Mouse (Mus musculus) ES-CJ7 (cell line): ENCODE measurements around the gene Tubd1.

ENCODE experiments used
- DNase-seq: peaks from one replicate; pipeline ENCODE4 v3.0.0; 2011; ENCODE audit warnings: low read depth, low spot score

The Tubd1 gene

DNA sequence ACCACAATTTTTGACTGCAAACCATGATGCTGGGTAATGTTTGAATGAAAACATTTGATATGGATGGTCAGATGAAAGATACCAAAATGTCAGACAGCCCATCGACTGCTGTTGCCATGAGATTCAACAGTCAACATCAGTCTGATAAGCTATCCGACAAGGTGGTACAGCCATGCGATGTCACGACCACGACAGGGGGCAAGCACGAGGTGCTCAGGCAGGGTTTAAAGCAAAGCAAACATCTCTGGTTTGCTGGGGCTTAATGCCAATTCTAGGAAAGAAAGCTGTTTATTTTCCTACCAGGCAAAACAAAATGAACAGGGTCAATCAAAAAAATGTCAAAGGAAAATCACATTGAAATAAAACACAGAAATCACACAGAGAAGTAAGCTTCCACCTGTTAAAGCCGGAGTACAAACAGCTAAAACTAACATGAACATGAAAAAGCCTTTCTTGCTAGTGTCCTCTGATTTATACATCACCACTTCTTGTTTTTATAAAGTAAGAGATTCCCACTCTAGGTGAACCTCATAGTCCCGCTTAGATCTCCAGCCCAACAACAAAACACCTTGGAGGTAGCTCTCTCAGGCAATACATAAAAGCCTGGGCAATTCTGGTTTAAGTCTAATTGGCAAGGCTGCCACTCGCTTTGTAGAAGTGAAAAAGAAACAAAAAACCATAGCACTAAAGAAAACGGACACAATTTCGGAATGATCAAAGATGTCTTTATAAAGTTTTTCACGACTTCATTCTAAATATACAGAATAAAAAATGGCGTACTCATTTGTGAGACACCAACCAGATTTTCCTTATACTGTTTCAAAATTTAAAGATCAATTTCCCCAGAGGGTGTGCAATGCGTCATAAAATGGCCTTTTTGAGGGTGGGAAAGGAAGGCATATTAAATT is 39.5 kb downstream of the Tubd1 start:
- no peak for DNase-seq

DNA sequence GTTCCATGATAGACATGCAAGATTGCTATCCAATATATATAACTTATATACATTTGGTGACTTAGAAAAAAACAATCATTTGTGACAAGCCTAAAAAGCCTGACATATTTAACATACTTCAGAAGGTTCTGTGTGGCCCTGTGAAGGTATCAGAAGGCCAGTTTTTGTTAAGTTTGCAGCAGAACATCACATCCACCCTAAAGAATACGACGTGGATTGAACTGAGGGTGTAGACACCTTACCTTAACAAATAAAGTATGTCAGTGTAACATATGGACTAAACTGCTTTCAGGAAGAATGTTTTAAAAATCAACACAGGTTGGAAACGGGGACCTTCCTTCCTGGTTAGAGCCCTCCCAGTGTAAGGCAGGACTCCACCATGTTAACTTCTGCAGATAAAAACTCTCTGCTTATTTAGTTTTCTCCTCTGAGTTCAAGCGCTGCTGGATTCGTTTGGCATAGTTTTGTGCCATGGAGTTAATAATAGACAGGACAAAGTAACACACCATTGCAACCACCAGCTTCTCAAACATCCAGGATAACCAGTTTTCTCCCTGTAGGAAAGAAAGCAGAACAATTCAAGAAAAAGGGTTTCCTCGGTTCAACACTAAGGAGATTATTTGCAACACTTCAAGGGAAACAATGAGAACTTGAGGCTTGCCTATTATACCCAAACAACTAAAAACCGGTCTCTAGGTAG is 40.3 kb downstream of the Tubd1 start:
- DNase-seq: no peak

- no peak for DNase-seq
These were observed 40.8 kb downstream of the Tubd1 start for GRCm38 (mm10) chr11:86585598-86585984.

DNA sequence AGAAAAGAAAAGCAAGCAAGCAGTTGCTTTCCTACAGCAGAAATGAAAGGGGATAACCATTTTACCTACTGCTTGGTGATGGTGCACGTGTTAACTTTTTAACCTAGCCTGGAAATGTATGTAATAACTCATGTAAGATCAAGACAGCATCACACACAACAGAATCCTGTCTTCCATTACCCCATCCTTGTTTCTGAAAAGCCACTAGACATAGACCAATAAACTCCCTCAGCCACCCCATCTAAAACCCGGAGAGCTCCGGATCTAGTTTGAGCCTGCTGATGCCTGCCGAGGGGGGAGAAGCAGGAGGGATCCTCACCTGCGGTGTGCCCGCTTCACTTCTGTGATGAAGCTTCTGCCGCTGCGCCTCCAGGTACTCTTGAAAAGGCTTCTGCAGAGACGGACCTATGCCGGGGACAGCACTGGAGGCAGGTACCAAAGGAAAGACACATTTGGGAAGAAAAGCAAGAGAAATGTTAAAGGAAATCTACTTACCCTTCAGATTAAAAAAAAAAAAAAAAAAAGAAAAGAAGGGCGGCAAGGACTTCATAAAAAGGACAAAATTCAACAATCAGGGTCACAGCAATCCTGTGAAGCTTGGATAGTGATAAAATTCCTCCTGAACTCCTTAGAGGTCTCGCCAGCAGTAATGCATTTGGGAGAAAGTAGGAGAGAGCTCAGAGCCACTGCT is 41.5 kb downstream of the Tubd1 start:
- peak; percentile 58 for DNase-seq

- peak; percentile 79 for DNase-seq
These were observed 42.3 kb downstream of the Tubd1 start for GRCm38 (mm10) chr11:86586868-86587792.

GRCm38 (mm10) chr11:86587830-86588229 is 43.0 kb downstream of the Tubd1 start:
- no peak for DNase-seq

DNA sequence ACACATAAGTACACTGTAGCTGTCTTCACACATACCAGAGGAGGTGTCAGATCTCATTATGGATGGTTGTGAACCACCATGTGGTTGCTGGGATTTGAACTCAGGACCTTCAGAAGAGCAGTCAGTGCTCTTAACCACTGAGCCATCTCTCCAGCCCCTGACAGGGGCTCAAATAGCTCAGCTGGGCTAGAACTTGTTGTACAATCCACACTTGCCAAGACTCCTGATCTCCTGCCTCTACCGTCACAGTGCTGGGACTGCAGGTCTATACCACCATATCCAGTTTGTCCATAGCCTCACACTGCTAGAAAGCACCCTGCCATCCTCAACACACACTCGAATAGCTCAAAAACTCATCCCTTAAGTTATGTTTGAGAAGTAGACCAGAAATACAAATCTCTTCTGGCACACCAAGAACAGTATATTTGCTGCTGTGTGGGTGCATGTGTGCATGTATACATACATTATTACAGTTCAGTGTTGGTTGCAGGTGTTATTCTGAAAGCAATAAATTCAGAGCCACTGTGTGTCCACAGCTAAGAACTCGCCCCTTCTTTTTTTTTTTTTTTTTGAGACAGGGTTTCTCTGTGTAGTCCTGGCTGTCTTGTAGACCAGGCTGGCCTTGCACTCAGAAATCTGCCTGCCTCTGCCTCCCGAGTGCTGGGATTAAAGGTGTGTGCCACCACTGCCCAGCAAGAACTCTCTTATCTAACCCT is 44.0 kb downstream of the Tubd1 start:
- no peak for DNase-seq

GRCm38 (mm10) chr11:86590066-86590465 is 45.3 kb downstream of the Tubd1 start:
- DNase-seq: no peak

DNA sequence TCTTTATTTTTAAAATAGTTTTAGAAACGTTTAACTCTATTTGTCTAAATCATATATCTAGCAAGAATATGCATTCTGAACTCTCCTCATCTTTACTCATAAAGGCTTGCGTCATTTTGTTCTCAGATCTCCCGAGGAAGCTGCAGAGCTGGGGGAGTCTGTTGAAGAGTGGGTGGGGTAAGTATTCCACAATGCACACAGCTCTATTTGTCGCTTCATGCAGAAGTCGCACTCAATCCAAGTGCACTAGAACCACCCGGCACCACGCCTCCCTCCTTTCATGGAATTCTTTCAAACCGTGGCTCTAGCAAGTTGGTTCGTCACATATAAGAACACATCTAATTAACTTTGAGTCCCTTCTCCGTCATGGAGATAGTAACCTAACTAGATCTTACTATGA is 45.8 kb downstream of the Tubd1 start:
- DNase-seq: no peak

DNA sequence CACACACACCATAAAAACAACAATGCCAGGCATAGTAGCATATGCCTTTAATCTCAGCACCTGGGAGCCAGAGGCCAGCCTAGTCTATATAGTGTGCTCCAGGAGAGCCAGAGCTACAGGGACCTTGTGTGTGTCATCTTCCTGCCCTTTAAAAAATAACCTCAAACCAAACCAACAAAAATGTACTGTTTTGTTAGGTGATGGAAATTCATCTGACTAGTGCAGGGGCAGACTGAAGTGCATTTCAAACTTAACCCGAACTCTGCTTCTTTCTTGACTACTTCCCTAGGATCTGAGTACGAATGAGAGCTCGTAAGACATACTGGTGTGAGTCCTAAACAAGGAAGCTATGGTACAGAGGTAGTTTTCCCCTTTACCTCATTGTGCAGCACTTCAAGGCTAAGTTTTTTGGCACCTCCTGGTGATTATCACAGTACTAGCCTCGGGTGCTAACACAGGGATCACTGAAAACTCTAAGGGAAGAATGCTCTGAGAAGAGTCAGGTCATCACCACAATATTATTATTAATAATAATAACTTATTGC is 46.6 kb downstream of the Tubd1 start:
- DNase-seq: no peak

GRCm38 (mm10) chr11:86591931-86592616 is 47.3 kb downstream of the Tubd1 start:
- no peak for DNase-seq

GRCm38 (mm10) chr11:86592993-86593392 is 48.2 kb downstream of the Tubd1 start:
- no peak for DNase-seq

DNA sequence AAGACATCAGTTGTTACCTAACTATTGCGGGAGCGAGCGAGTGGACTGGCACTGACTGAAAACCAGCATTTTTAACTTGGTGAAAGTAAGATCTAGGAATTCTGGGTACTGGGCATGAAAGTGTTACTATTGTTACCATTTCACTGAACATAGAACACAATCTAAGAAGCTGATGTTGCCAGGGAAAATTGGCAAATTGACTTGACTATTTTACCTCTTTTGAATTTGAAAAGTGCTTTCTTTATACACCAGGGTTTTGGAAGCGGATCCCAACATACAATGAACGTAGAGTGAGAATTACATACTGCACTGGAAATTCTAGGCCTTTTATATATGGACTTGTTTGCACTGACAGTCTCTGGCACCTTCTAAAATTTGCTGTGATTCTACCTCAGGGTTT is 48.7 kb downstream of the Tubd1 start:
- DNase-seq: no peak

DNA sequence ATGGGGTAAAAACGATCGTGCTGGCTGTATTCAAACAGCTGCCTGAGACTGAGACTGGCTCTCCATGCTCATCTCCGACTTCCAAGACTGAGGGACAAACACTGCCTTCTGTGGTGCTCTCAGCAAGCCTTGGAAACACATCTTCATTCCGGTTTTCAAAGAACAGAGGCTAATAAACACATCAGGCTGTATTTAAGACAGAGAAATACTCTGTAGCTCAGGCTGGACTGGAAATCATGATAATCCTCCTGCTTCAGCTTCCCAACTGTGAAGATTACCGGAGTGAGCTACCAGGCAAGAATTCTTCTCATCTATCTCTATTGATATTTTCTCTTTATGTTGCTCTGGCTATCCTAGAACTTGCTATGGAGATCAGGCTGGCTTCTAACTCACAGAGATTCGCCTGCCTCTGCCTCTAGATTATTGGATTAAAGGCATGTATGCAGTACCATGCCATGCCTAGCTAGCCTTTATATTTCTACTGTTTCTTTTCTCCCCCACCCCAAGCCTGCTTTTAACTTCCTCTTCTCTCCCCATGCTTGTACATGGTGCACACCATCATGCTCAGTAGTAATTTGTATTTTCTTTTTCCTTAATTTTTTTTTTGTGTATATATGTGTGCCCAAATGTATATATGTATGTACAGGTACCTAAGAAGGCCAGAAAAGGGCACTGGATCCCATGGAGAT is 49.5 kb downstream of the Tubd1 start:
- no peak for DNase-seq

- DNase-seq: no peak
These were observed 50.6 kb downstream of the Tubd1 start for GRCm38 (mm10) chr11:86595366-86595765.

GRCm38 (mm10) chr11:86596187-86596960 is 51.6 kb downstream of the Tubd1 start:
- no peak for DNase-seq

GRCm38 (mm10) chr11:86596976-86597375 is 52.2 kb downstream of the Tubd1 start:
- DNase-seq: no peak

DNA sequence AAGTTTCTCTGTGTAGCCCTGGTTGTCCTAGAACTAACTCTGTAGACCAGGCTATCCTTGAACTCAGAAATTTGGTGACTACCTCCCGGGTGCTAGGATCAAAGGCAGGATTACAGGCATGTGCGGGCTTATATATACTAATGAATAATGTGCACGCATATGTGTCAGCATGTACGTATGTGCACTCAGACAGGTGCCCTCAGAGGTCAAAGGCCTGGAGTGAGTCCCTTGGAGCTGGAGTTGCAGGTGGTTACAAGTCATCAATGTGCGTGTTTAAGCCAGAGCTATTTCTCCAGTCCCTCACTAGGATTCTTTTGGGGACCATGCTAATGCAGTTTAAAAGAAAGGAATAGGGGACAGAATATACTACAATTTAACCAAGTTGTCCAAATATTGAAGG is 53.4 kb downstream of the Tubd1 start:
- no peak for DNase-seq
